Mouse (Mus musculus) liver, postnatal 0 days (tissue): ENCODE measurements around the gene Apobec3.
"Not testable (repeated sequence)": the region's sequence is repeated elsewhere in the genome, so short reads cannot be mapped to it uniquely, and the experiment has no call there.

Experiments
- CTCF ChIP-seq: sonication (generic); IDR thresholded peaks from 2 replicates; pipeline ENCODE4 v1.5.1; 2016; ENCODE audit warnings: antibody characterized with exemption, low read depth
- EP300 ChIP-seq: IDR thresholded peaks from 2 replicates; pipeline ENCODE4 v1.6.1; 2016; ENCODE audit warnings: antibody characterized with exemption, low read depth, mild to moderate bottlenecking

DNA sequence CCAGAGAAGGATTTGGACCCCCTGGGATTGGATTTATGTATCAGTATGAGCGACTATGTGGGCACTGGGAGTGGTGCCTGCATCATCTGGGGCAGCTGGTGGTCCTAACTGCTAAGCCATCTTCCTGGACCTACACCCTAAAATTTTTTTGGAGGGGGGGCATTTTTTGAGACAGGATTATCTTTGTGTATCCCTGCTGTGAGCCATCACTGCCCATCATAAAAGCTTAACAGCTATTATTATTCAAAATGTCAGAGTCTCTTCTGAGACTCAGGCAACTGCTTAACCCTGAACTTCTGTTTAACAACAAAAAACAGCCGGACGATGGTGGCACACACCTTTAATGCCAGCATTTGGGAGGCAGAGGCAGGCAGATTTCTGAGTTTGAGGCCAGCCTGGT, 17.5 kb downstream of the Apobec3 start:
- TF ChIP-seq CTCF, EP300: not testable (repeated sequence)
